Mouse (Mus musculus) heart, adult 9 months (tissue): ENCODE results near the gene D17Wsu92e.
A peak's percentile ranks its signal among the peaks of the same experiment; 100 is the strongest.
"Not testable (repeated sequence)": the region's sequence is repeated elsewhere in the genome, so short reads cannot be mapped to it uniquely, and the experiment has no call there.

Experiments
- DNase-seq, 2 experiments: peaks; one replicate each; pipeline ENCODE4 v3.0.0; 2022; ENCODE audit warnings: low spot score in 2 of 2

The D17Wsu92e gene

GRCm38 (mm10) chr17:27820568-27821406, at the start of gene D17Wsu92e:
D17Wsu92e (minus strand) TSS chr17:27820648.
- peak; percentile 96 to 98 for DNase-seq

DNA sequence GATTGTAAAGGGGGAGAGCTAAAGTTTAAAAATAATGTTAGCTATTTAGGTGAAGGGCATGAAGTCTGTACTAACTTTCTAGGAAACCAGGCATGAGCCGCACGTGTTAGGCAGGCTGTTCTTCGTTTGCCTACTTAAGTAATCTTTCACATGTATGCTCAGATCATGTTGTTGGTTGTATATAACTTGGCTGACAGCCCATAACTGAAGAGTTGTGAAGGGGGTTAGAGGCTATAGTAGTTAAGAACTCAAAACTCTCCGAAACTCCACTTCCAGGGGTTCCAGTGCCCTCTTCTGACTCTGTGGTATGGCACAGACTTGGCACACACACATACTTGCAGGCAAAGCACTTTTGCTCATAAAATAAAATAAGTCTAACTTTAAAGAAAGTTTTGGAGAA, 46.3 kb upstream of the D17Wsu92e start:
- DNase-seq: no peak

DNA sequence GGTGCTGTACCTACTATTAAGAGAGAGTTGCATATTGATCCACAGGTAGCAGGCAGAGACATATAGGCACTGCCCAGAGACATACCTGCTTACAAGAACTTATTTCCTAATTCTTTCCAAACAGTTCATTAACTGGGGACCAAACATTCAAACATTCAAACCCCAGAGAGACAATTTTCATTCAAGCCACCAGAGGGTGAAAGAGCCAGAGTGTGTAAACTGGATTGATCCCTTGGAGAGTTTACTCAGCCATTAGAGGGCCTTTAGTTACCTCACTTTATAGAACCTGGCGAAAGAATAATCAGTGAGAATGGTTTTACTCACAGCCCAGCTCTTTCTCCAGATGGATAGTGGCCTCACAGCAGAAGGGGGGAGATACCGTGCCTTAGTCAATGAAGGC, 45.0 kb upstream of the D17Wsu92e start:
- DNase-seq: no peak

DNA sequence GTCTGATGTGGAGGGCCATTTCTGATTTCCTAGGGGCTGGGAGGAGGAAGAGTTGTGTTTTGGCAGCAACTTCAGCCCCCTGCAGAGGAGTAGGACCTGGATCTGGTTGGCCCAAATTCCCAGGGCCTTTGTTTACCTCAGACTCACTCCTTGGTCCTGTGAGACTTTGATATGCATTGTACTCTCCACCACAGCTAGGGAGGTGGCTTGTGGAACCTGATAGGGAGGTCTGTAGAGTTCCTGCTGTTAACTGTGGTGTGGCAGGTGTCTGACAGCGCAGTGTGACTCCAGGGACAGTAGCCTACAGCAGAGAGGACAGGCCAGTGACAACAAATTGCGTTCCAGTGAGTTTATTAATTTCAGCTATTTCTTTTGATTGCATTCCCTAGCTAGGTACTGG, 38.7 kb upstream of the D17Wsu92e start:
- DNase-seq: no peak

DNA sequence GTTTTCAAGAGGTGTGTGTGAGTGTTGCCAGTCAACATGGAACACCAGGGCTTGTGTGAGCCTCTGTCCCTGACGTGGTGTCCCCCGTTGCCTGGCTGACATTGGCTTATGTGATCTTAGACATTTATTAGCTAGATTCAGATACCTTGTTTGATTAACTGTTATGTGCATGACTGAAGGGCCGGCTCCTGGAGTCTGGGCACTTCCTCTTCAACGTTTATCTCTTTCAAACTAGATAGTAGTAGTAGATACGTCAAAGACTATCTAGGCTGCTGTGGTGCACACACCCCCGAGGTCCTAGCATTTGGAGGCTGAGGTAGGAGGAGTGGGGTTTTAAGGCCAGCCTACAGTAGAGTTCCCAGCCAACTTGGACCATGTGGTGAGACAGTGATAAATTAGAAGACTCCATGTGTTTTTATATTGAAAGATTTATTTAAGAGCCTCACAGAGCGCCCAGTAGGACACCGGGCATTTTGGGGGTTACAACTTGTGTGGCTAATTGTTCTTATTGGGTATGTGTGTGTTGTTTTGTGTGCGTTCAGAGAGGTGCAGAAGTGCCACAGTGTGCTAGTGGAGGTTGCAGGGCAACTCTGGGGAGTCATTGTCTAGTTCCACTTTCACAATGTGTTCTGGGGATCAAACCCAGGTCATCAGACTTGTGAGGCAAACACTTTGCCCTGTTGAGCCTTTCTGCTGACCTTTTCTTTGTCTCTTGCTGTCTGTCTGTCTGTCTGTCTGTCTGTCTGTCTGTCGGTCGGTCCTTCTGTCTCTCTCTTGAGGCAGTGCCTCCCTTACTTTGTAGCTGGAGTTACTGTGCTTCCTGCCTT, 37.4 kb upstream of the D17Wsu92e start:
- no peak for DNase-seq

GRCm38 (mm10) chr17:27856798-27857648, 36.6 kb upstream of the D17Wsu92e start:
- peak; percentile 22 to 27 for DNase-seq

DNA sequence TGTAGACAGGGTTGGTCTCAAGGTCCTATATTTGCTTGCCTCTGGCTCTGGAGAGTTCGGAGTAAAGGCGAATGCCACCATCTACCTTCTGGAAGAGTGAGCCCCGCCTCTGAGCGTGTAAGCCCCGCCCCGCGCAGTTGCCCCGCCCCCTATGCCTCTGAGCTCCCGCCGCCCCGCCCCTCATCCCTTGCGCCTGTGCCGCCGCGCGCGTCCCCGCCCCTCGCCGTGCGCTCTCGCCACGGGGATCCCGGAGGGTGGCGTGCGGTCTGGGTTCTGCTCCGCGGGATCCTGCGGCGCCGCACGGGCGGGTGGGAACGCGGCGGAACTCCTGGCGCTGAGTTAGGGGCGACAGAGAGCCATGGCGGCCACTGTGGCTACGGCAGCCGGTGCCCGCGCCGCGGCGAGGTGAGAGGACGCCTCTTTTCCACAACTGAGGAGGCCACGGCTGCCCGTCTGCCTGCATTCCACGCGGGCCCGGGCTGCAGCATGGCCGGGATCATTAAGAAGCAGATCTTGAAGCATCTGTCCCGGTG, 35.9 kb upstream of the D17Wsu92e start, which contains the start of gene Uhrf1bp1:
Gene Uhrf1bp1, plus strand, starts transcription at position 177 of the 533 bp plus-strand sequence.
- peak; percentile 67 to 68 for DNase-seq

- peak in 1 of 2 experiments; percentile 18 for DNase-seq
Measured at GRCm38 (mm10) chr17:27851076-27851475, 30.6 kb upstream of the D17Wsu92e start.

- DNase-seq: no peak
Measured at GRCm38 (mm10) chr17:27848351-27848750, 27.9 kb upstream of the D17Wsu92e start.

DNA sequence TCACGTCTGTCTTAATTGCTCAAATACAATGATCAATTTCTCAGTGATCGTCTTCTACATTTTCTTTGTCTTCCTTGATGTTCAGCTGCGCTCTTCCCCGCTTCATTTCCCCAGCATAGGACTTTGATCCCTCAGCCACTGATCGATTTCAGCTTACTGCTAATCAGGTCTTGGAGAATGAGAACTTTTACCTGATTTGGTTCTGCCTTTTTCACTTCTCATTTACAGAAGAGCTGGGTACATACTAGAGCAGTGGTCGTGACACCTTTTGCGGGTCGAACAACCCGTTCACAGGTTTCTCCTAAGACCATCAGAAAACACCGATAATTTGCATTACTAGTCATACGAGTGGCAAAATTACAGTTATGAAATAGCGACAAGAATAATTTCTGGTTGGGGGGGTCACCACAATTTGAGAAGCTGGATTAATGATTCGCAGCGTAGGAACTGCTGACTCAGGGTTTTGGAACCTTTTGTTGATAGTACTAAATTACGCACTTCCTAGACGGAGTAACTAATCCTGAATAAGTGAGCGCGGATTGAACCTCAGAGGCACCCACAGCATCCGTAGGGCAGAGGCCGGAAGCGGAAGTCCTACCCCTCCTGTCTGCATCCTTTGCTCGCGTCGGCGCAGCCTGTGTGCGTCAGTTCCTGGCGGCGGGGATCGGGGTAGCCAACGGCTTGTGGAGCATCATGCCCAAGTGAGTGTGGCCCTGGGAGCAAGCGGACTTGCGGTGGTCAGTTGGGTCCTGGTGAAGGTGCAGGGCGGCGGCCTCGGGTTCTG, 19.2 kb upstream of the D17Wsu92e start:
- peak; percentile 97 for DNase-seq

DNA sequence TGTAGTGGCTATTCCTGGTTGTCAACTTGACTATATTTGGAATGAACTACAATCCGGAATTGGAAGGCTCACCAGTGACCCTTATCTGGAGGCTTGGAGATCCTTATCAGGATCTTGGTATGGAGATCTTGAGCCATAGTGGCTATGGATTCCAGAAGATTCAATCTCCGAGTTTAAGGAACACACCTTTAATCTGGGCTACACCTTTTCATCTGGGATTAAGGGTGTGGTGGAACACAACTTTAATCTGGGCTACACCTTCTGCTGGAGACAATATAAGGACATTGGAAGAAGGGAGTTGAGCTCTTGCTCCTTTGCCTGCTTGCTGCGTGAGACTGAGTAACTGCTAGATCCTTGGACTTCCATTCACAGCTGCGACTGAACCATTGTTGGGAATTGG, 17.4 kb upstream of the D17Wsu92e start, which contains the start of gene Snrpc:
Gene Snrpc, plus strand, starts transcription at position 301 of the 400 bp plus-strand sequence.
- DNase-seq: not testable (repeated sequence)

DNA sequence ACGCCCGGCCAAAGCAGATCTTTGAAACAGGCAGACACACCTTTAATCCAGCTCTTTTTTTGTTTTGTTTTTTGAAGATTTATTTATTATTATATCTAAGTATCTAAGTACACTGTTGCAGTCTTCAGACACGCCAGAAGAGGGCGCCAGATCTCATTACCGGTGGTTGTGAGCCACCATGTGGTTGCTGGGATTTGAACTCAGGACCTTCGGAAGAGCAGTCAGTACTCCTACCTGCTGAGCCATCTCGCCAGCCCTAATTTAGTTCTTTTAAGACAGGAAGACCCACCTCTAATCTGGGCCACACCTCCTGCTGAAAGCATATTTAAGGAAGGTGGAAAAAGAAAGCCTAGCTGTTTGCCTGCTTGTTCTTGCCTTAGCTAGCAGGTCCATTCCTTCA, 10.0 kb upstream of the D17Wsu92e start:
- no peak for DNase-seq

DNA sequence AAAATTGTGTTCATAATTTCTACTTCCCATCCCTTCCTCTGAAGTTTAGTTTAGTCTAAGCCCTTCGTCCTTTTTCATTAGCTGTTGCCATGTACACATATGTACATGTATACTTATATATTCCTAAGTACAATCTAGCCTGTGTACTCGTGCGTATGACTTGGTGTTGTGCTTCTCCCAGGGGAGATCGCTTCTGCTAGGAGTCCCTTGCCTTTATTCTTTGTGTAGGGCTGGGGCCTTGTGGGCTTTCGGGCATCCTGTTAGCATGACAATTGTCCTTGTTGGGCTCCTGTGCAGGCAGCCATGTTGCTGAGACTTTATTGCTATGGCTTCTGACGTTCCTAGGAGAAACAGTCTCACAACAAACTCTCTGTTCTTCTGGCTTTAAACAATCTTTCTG, 7.1 kb upstream of the D17Wsu92e start:
- no peak for DNase-seq

DNA sequence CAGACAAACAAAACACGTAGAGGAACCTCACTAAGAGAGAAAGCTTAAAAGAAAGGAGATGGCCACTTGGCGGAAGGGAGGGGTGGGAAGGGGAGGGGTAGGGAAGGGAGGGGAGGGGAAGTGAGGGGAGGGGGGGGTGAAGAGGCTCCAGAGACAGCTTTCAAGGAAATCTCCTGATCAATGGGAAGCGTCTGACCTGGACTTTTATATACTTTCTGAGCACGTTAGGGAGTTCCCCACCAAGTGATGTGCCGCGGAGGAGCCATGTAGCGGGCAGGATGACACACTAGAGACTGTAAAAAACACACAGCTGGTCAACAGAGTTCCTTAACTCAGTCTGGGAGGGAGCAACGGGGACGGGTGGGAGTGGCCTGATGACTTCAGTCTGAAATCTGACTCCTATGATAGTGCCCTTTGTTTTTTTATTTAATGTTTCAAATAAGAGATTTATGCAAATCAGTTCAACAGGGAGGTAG, 6.5 kb upstream of the D17Wsu92e start:
- DNase-seq: peak; percentile 54 to 57

- peak; percentile 61 to 72 for DNase-seq
Measured at GRCm38 (mm10) chr17:27825984-27826905, 5.8 kb upstream of the D17Wsu92e start.

- no peak for DNase-seq
Measured at GRCm38 (mm10) chr17:27825539-27825938, 5.1 kb upstream of the D17Wsu92e start.

DNA sequence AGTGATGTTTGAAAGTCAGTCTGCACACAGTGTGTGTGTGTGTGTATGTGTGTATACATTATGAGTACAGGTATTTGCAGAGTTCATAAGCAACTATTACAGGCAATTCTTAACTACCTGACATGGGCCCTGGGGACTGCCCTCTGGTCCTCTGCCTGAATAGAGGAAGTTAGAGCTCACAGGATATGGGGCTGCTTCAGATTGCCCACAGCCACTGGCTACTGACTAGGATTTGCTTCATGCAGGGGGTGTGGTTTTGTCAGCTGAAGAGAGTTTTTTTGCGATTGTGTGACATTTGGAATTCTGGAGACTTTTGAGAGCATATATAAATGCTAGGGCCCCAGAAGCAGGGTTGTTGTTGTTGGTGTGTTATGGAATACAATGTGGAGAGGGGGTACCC, 4.5 kb upstream of the D17Wsu92e start:
- DNase-seq: no peak

GRCm38 (mm10) chr17:27823142-27823905, 2.9 kb upstream of the D17Wsu92e start:
- DNase-seq: no peak
